Mouse (Mus musculus): ENCODE measurements around the gene Hist1h4h. TPM values are rescaled to one million over a fixed set of nuclear protein-coding genes. Genes with fewer than 3 reads are reported as not detected.
A peak's percentile ranks its signal among the peaks of the same experiment; 100 is the strongest.

Hist1h4h gene
- total and polyA plus RNA-seq, 3 experiments, result 61.9 to 239 (median 212) TPM

GRCm38 (mm10) chr13:23506351-23506750, 24.5 kb upstream of the Hist1h4h start:
- intact Hi-C loops (cut with DNase I), result loop anchor here (5.0 kb wide), 1 partner anchor 39 kb away; the partner anchor contains the start of gene Btn1a1
- DNase-seq, result peak; percentile 21 to 43
- no peaks in the 10 kb centered on the region for H3K4me1 ChIP-seq (ENCODE audit: control insufficient read depth, insufficient read depth, low read length)
- no peaks in the 10 kb centered on the region for H3K27me3 ChIP-seq (ENCODE audit: control insufficient read depth, insufficient read depth, low read length)
- H3K4me3 ChIP-seq, result no peak overlapping the region
- TF ChIP-seq POLR2A (IDR thresholded peaks at IDR 0.05; ENCODE audit: insufficient read depth, low read depth, low read length), result no peak
- TF ChIP-seq CTCF (IDR thresholded peaks at IDR 0.05), result no peak
- TF ChIP-seq EP300 (IDR thresholded peaks at IDR 0.05; ENCODE audit: insufficient read depth, low read depth, low read length), result no peak
- WGBS, result 51% methylated on average over 13 of the region's 13 CpGs
- H3K27ac ChIP-seq, result no peak overlapping the region
- no peaks in the 10 kb centered on the region for H3K36me3 ChIP-seq (ENCODE audit: control insufficient read depth, insufficient read depth, low read length)
- H3K9ac ChIP-seq (ENCODE audit: low read depth, low read length), result no peak overlapping the region
- H3K79me2 ChIP-seq (replicated peaks; ENCODE audit: control insufficient read depth, insufficient read depth, low read length), result no peaks in the 10 kb centered on the region

- Histone ChIP-seq H3K4me1 (ENCODE audit: control insufficient read depth, insufficient read depth, low read length) (no peaks in the 10 kb centered on the region), H3K9ac (ENCODE audit: low read depth, low read length) (no peak overlapping the region), H3K79me2 (replicated peaks; ENCODE audit: control insufficient read depth, insufficient read depth, low read length) (no peaks in the 10 kb centered on the region), H3K27me3 (ENCODE audit: control insufficient read depth, insufficient read depth, low read length) (no peaks in the 10 kb centered on the region), H3K27ac (no peak overlapping the region), H3K4me3 (no peak overlapping the region), H3K36me3 (ENCODE audit: control insufficient read depth, insufficient read depth, low read length) (no peaks in the 10 kb centered on the region)
- no peak for DNase-seq
- intact Hi-C loops (cut with DNase I), result loop anchor here (5.0 kb wide), 1 partner anchor 40 kb away; the partner anchor contains the start of gene Btn1a1
- TF ChIP-seq POLR2A (IDR thresholded peaks at IDR 0.05; ENCODE audit: insufficient read depth, low read depth, low read length) (no peak), CTCF (IDR thresholded peaks at IDR 0.05) (no peak), EP300 (IDR thresholded peaks at IDR 0.05; ENCODE audit: insufficient read depth, low read depth, low read length) (no peak)
- WGBS, result 59% methylated on average over 14 of the region's 14 CpGs
Observed at GRCm38 (mm10) chr13:23506819-23507515, 23.9 kb upstream of the Hist1h4h start.

GRCm38 (mm10) chr13:23510127-23510526, 20.7 kb upstream of the Hist1h4h start:
- no peaks in the 10 kb centered on the region for H3K79me2 ChIP-seq (replicated peaks; ENCODE audit: control insufficient read depth, insufficient read depth, low read length)
- H3K27me3 ChIP-seq (ENCODE audit: control insufficient read depth, insufficient read depth, low read length), result no peaks in the 10 kb centered on the region
- no peaks in the 10 kb centered on the region for H3K4me1 ChIP-seq (ENCODE audit: control insufficient read depth, insufficient read depth, low read length)
- H3K4me3 ChIP-seq, result no peak overlapping the region
- no peak for DNase-seq
- 28% methylated on average over 1 of the region's 1 CpGs for WGBS
- H3K27ac ChIP-seq, result no peak overlapping the region
- no peaks in the 10 kb centered on the region for H3K36me3 ChIP-seq (ENCODE audit: control insufficient read depth, insufficient read depth, low read length)
- intact Hi-C loops (cut with DNase I), result no loop called here
- TF ChIP-seq CTCF (IDR thresholded peaks at IDR 0.05) (no peak), EP300 (IDR thresholded peaks at IDR 0.05; ENCODE audit: insufficient read depth, low read depth, low read length) (no peak), POLR2A (IDR thresholded peaks at IDR 0.05; ENCODE audit: insufficient read depth, low read depth, low read length) (no peak)
- no peak overlapping the region for H3K9ac ChIP-seq (ENCODE audit: low read depth, low read length)

- Histone ChIP-seq H3K9ac (ENCODE audit: low read depth, low read length) (no peak overlapping the region), H3K27me3 (ENCODE audit: control insufficient read depth, insufficient read depth, low read length) (no peaks in the 10 kb centered on the region), H3K4me3 (no peak overlapping the region), H3K4me1 (ENCODE audit: control insufficient read depth, insufficient read depth, low read length) (no peaks in the 10 kb centered on the region), H3K36me3 (ENCODE audit: control insufficient read depth, insufficient read depth, low read length) (no peaks in the 10 kb centered on the region), H3K79me2 (replicated peaks; ENCODE audit: control insufficient read depth, insufficient read depth, low read length) (no peaks in the 10 kb centered on the region), H3K27ac (no peak overlapping the region)
- WGBS, result 81% methylated on average over 1 of the region's 1 CpGs
- TF ChIP-seq POLR2A (IDR thresholded peaks at IDR 0.05; ENCODE audit: insufficient read depth, low read depth, low read length) (no peak), CTCF (IDR thresholded peaks at IDR 0.05) (no peak), EP300 (IDR thresholded peaks at IDR 0.05; ENCODE audit: insufficient read depth, low read depth, low read length) (no peak)
- DNase-seq, result no peak
- intact Hi-C loops (cut with DNase I), result no loop called here
Observed at GRCm38 (mm10) chr13:23513517-23513916, 17.3 kb upstream of the Hist1h4h start.

- TF ChIP-seq POLR2A (IDR thresholded peaks at IDR 0.05; ENCODE audit: insufficient read depth, low read depth, low read length), result no peak
- no peak overlapping the region for H3K27ac ChIP-seq
- intact Hi-C loops (cut with DNase I), result loop anchor here (5.0 kb wide), 1 partner anchor 148 kb away; the partner anchor contains the start of gene Zfp322a
- H3K36me3 ChIP-seq (ENCODE audit: control insufficient read depth, insufficient read depth, low read length), result no peaks in the 10 kb centered on the region
- WGBS, result 84% methylated on average over 5 of the region's 5 CpGs
- no peaks in the 10 kb centered on the region for H3K27me3 ChIP-seq (ENCODE audit: control insufficient read depth, insufficient read depth, low read length)
- H3K4me3 ChIP-seq, result no peak overlapping the region
- no peaks in the 10 kb centered on the region for H3K79me2 ChIP-seq (replicated peaks; ENCODE audit: control insufficient read depth, insufficient read depth, low read length)
- H3K4me1 ChIP-seq (ENCODE audit: control insufficient read depth, insufficient read depth, low read length), result no peaks in the 10 kb centered on the region; the same call in 1 of the 2 replicates
- no peak overlapping the region for H3K9ac ChIP-seq (ENCODE audit: low read depth, low read length)
- no peak for DNase-seq
Observed at GRCm38 (mm10) chr13:23515281-23515680, 15.6 kb upstream of the Hist1h4h start.
